Mouse (Mus musculus) urinary bladder, postnatal 0 days (tissue): ENCODE data around the gene Amdhd1. TPM values are rescaled to one million over a fixed set of nuclear protein-coding genes. Genes with fewer than 3 reads are reported as not detected.

Source experiments
- polyA plus RNA-seq: library from polyadenylated mRNA; unstranded; fragments of >200 nt; fragmentation: Nextera tagmentation; extraction: Ambion mirVana; gene quantifications from 2 replicates; pipeline ENCODE4 v1.2.1, GENCODE M21; 2015

Amdhd1 gene
- 0.56 and 0.59 TPM in 2 replicates for polyA plus RNA-seq

GRCm38 (mm10) chr10:93539775-93540430 is at the start of gene Amdhd1:
Gene Amdhd1, minus strand, starts transcription at chr10:93540033.

GRCm38 (mm10) chr10:93589281-93589848 is 49.5 kb upstream of the Amdhd1 start, which contains the start of gene Snrpf:
Gene Snrpf, minus strand, starts transcription at chr10:93589706.

GRCm38 (mm10) chr10:93540431-93541210 is 788 bp upstream of the Amdhd1 start, which contains the start of gene Ccdc38:
Gene Ccdc38, plus strand, starts transcription at chr10:93540632.

GRCm38 (mm10) chr10:93488066-93488827 is 51.6 kb downstream of the Amdhd1 start, which contains the start of gene Hal:
Gene Hal, plus strand, starts transcription at chr10:93488768.

Other genes starting within 250 kb of the Amdhd1 start
- gene Elk3, start 228.9 kb downstream of the Amdhd1 start, polyA plus RNA-seq: 12.2 and 13.0 TPM in 2 replicates
- 106 and 117 TPM in 2 replicates for gene Lta4h, start 86.6 kb downstream of the Amdhd1 start, polyA plus RNA-seq
- gene Hal, start 51.3 kb downstream of the Amdhd1 start, polyA plus RNA-seq: 1.4 and 2.1 TPM in 2 replicates
- 0.16 and 0.30 TPM in 2 replicates for gene Ccdc38, start 599 bp upstream of the Amdhd1 start, polyA plus RNA-seq
- gene Snrpf, start 49.7 kb upstream of the Amdhd1 start, polyA plus RNA-seq: 56.7 and 59.1 TPM in 2 replicates
- gene Ntn4, start 100.6 kb upstream of the Amdhd1 start, polyA plus RNA-seq: 0.72 and 0.94 TPM in 2 replicates